Mouse (Mus musculus) CD4-positive, CD25-positive, alpha-beta regulatory T cell (primary cell): ENCODE results near the gene Manbal. TPM values are rescaled to one million over a fixed set of nuclear protein-coding genes. Genes with fewer than 3 reads are reported as not detected.

Source experiments
- polyA plus RNA-seq: library from polyadenylated mRNA; unstranded; fragments of 100-300 nt; shearing (Covaris generic); gene quantifications from one replicate; pipeline ENCODE4 v1.2.1, GENCODE M21; 2017

Gene Manbal
- 48.5 TPM for polyA plus RNA-seq

DNA sequence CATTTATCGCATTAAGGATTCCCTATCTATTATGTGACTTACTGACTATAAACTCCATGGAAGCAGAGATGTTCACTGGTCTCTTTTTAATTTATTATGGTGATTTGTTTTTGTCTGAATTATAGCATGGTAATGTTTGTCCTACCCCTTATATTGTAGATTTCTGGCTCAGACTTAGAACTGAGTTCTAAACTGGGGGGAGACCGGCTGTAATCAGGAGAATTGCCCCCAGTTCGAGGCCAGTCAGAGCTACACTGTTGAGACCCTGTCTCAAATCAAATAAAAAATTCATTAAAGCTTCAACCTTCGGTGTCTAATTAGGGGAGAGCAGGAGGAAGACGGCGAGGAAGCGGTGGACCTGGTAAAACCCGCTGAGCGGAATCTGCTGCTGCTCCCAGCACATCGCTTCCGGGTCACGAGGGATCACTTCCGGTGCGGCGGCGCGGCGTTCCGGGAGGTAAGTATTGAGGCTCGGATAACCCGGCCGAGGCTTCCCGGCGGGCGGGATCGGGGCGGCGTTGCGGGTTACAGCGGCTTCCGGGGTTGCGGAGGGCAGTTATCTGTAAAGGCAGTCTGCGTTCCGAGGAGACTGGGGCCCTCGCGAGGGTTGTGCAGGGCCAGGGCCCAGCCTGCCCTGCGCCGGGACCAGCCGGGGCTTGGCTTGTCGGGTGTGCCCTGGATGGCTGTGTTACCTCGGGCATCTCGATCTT, at the start of gene Manbal:
TSS of gene Manbal (plus strand) at position 411 of the 710 bp plus-strand sequence.

DNA sequence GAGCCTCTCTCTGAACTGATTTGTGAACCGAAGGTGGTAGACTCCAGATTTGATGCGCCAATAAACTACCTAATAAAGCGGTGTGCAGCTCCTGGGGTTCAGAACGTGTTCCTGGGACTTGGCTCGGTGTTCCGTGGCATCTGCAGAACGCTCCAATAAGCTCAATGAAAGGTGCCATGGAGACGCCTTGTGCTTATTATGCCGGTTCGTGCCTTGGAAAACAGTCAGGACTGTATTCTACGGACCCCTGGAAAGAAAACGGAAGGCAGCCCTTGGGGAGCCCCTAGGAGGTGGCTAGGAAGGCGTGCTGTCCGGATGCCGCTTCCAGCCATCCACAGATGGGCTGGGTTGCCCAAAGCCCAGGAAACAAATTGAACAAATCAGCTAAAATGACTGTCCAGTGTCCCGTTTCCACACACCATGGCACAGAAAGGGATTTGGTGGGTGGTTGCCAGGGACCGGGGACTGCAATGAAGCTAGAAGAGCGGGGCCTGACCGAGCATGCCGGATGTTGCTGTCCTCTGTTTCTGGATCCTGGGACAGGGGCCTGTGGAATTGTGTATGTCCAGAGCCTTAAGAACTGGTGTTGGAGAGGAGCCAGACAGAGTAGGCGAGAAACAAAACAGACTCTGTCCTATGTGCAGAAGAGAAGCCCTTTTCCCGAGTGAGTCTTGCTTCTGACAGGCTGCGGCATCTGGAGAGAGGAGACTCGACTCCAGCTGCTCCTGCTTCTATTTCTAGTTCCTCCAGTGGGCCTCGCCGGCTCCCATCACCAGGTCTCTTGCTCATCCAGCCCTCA, 19.8 kb upstream of the Manbal start, which contains the start of gene Ghrh:
TSS of gene Ghrh (minus strand) at position 146 of the 799 bp plus-strand sequence.

DNA sequence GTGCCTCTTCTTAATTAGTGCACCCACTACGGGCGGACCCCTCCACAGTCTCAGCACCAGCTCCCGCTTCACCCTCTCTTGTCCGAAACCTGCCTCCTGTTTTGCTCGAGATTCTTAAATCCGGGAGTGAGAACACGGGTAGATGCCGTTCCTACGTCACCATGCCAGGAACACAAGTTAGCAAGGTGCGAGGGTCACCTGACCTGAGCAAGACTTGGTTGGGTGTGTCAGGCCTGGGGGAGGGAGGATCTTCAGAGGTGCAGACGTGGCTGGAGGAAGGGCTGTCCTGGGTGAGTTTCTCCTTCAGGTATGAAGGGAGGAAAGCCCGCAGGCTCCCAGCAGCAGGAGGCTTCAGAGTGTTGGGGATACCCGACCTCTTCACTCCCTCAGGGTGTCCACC, 50.8 kb downstream of the Manbal start, which contains the start of gene Src:
TSS of gene Src (plus strand) at position 239 of the 400 bp plus-strand sequence.

Other genes with a start within 250 kb of the Manbal start
- gene Samhd1, start 232.3 kb upstream of the Manbal start, polyA plus RNA-seq: 710 TPM
- 36.8 TPM for gene Rbl1, start 163.1 kb upstream of the Manbal start, polyA plus RNA-seq
- gene Rpn2, start 88.6 kb upstream of the Manbal start, polyA plus RNA-seq: 200 TPM
- gene Mroh8, start 88.0 kb upstream of the Manbal start, polyA plus RNA-seq: 0.16 TPM
- not detected for gene Ghrh, start 20.1 kb upstream of the Manbal start, polyA plus RNA-seq
- 5.6 TPM for gene Src, start 50.9 kb downstream of the Manbal start, polyA plus RNA-seq
- gene Nnat, start 192.5 kb downstream of the Manbal start, polyA plus RNA-seq: 0.20 TPM
- gene Blcap, start 203.7 kb downstream of the Manbal start, polyA plus RNA-seq: 15.7 TPM